Comparison of ENCODE assay signal across 8 mouse cellular contexts in genomic region chr7:101504507-101504906, GRCm38 (mm10).
DNase-seq lines count a peak whose midpoint lies in the region; ATAC-seq and TF ChIP-seq lines count a peak whose summit lies in the region.

No protein-coding gene starts in this region.

- no peak overlapping the region for H3K27ac ChIP-seq in embryonic fibroblast, embryonic 13.5 days (ENCODE audit: insufficient read depth, low read length)
- no peak overlapping the region for H3K27ac ChIP-seq in kidney, postnatal 0 days
- no peak overlapping the region for H3K27ac ChIP-seq in midbrain, embryonic 10.5 days (replicated peaks)

- WGBS in kidney, postnatal 0 days, result 12% methylated on average over 24 of the region's 24 CpGs
- WGBS in midbrain, embryonic 10.5 days, result 5% methylated on average over 24 of the region's 24 CpGs

- H3K27me3 ChIP-seq in E14TG2a.4 (ENCODE audit: insufficient read depth, low read length), result peaks cover 52% of the 10 kb centered on the region
- H3K27me3 ChIP-seq in kidney, postnatal 0 days (ENCODE audit: insufficient read depth, low read length), result no peaks in the 10 kb centered on the region
- peaks cover 38% of the 10 kb centered on the region for H3K27me3 ChIP-seq in midbrain, embryonic 10.5 days (ENCODE audit: low read depth, poor library complexity, severe bottlenecking)

- no peak for TF ChIP-seq POLR2A in embryonic fibroblast, embryonic 13.5 days (IDR thresholded peaks at IDR 0.05; ENCODE audit: low read depth, low read length)

- no peak overlapping the region for H3K9ac ChIP-seq in kidney, postnatal 0 days (ENCODE audit: low read depth, low read length)

- H3K4me1 ChIP-seq in E14TG2a.4 (replicated peaks; ENCODE audit: low read depth, low read length), result peaks cover 62% of the 10 kb centered on the region
- no peaks in the 10 kb centered on the region for H3K4me1 ChIP-seq in embryonic fibroblast, embryonic 13.5 days (ENCODE audit: control insufficient read depth, insufficient read depth, low read length)
- 0 out of 2 replicates have a peak, but pooled peaks cover 5% of the 10 kb centered on the region for H3K4me1 ChIP-seq in kidney, postnatal 0 days (replicated peaks; ENCODE audit: insufficient read depth, low read length)
- H3K4me1 ChIP-seq in midbrain, embryonic 10.5 days, result peaks cover 28% of the 10 kb centered on the region

- DNase-seq in adrenal gland, adult 2 months, result peak; percentile 42
- no peak for DNase-seq in adrenal gland, postnatal 4 days (ENCODE audit: low spot score in 2 of 2)
- DNase-seq in kidney, postnatal 0 days (ENCODE audit: low spot score), result peak; percentile 38
- peak; percentile 46 for DNase-seq in midbrain, embryonic 10.5 days (ENCODE audit: low spot score)

- no peaks in the 10 kb centered on the region for H3K9me3 ChIP-seq in E14TG2a.4 (ENCODE audit: low read length)
- H3K9me3 ChIP-seq in kidney, postnatal 0 days (replicated peaks; ENCODE audit: low read length), result no peaks in the 10 kb centered on the region
- H3K9me3 ChIP-seq in midbrain, embryonic 10.5 days (replicated peaks), result peaks cover 7% of the 10 kb centered on the region; the same call in 1 of the 2 replicates

- peak overlapping the region; percentile 18 for H3K4me2 ChIP-seq in kidney, postnatal 0 days (ENCODE audit: low read length)

- ATAC-seq in kidney, postnatal 0 days (replicated peaks; ENCODE audit: low FRiP score, low read depth), result no peak
- no peak for ATAC-seq in erythroid progenitor cell, adult 5-6 weeks (replicated peaks; ENCODE audit: low FRiP score, poor library complexity, severe bottlenecking)
- ATAC-seq in erythroblast, adult 5-6 weeks (replicated peaks; ENCODE audit: low FRiP score, poor library complexity, severe bottlenecking), result no peak

- TF ChIP-seq CTCF in E14TG2a.4 (conservative IDR thresholded peaks at IDR 0.05; ENCODE audit: low read length), result no peak
- no peak for TF ChIP-seq CTCF in embryonic fibroblast, embryonic 13.5 days (IDR thresholded peaks at IDR 0.05; ENCODE audit: borderline replicate concordance, insufficient read depth, low read length)
- no peak for TF ChIP-seq CTCF in kidney, postnatal 0 days (IDR thresholded peaks at IDR 0.05; ENCODE audit: low read depth)

- no peaks in the 10 kb centered on the region for H3K36me3 ChIP-seq in E14TG2a.4 (ENCODE audit: insufficient read depth, low read length)
- H3K36me3 ChIP-seq in kidney, postnatal 0 days (ENCODE audit: insufficient read depth, low read length), result no peaks in the 10 kb centered on the region
- H3K36me3 ChIP-seq in midbrain, embryonic 10.5 days, result no peaks in the 10 kb centered on the region

- H3K4me3 ChIP-seq in E14TG2a.4 (replicated peaks; ENCODE audit: low read length), result peak overlapping the region; percentile 68
- 0 out of 2 replicates have a peak overlapping the region, but pooled peaks have one; percentile 1 for H3K4me3 ChIP-seq in embryonic fibroblast, embryonic 13.5 days (ENCODE audit: insufficient read depth, low read length)
- 0 out of 2 replicates have a peak overlapping the region, but pooled peaks have one; percentile 8 for H3K4me3 ChIP-seq in kidney, postnatal 0 days (replicated peaks; ENCODE audit: low read depth, low read length)
- peak overlapping the region; percentile 44 for H3K4me3 ChIP-seq in midbrain, embryonic 10.5 days

Comparison
In these comparisons a context has a peak if more than half of its experiments do, and no peak if none do; other contexts are left out.
1. DNase-seq: peak in adrenal gland, adult 2 months (single experiment), kidney, postnatal 0 days (single experiment) and midbrain, embryonic 10.5 days (single experiment); none in adrenal gland, postnatal 4 days (0 of 2).
2. H3K4me3 ChIP-seq: peak in every context shown above with its lines; median percentile 68 in E14TG2a.4; 44 in midbrain, embryonic 10.5 days; 8 in kidney, postnatal 0 days; 1 in embryonic fibroblast, embryonic 13.5 days.